Mouse (Mus musculus) kidney, embryonic 15.5 days (tissue): ENCODE results near the gene Trim25. TPM values are rescaled to one million over a fixed set of nuclear protein-coding genes. Genes with fewer than 3 reads are reported as not detected.
A peak's percentile ranks its signal among the peaks of the same experiment; 100 is the strongest.

Experiments
- ATAC-seq: fragments of 200-750 bp; cut with Nextera tagmentation; replicated peaks from 2 replicates; pipeline ENCODE4 v1.8.0; 2017; ENCODE audit warnings: moderate TSS enrichment; ENCODE audit not compliant: low FRiP score
- H3K27ac ChIP-seq: fragments of 300-500 bp; sonication (generic); 2 replicates; pipeline ENCODE4 v1.5.1; 2015; ENCODE audit warnings: mild to moderate bottlenecking, inconsistent platforms
- H3K27me3 ChIP-seq: fragments of 300-500 bp; sonication (generic); 2 replicates; pipeline ENCODE4 v1.6.1; 2015; ENCODE audit warnings: inconsistent platforms
- H3K36me3 ChIP-seq: fragments of 300-500 bp; sonication (generic); 2 replicates; pipeline ENCODE4 v1.6.1; 2015; ENCODE audit warnings: inconsistent platforms
- H3K4me1 ChIP-seq: fragments of 300-500 bp; sonication (generic); 2 replicates; pipeline ENCODE4 v1.6.1; 2015; ENCODE audit warnings: inconsistent platforms
- H3K4me2 ChIP-seq: fragments of 300-500 bp; sonication (generic); 2 replicates; pipeline ENCODE4 v1.6.1; 2015; ENCODE audit warnings: moderate library complexity, mild to moderate bottlenecking, inconsistent platforms
- H3K4me3 ChIP-seq: fragments of 300-500 bp; sonication (generic); replicated peaks from 2 replicates; pipeline ENCODE4 v1.5.1; 2015; ENCODE audit warnings: mild to moderate bottlenecking, inconsistent platforms
- H3K9ac ChIP-seq: fragments of 300-500 bp; sonication (generic); 2 replicates; pipeline ENCODE4 v1.6.1; 2015; ENCODE audit warnings: mild to moderate bottlenecking, inconsistent platforms
- H3K9me3 ChIP-seq: fragments of 300-500 bp; sonication (generic); replicated peaks from 2 replicates; pipeline ENCODE4 v1.6.1; 2016; ENCODE audit warnings: inconsistent platforms
- WGBS: fragments of 180-500 bp; shearing (Covaris S2); methylation state at CpG from one replicate; pipeline ENCODE4 v1.1.7; 2015; ENCODE audit warnings: mixed read lengths; 5-methylcytosine and 5-hydroxymethylcytosine counted together
- polyA plus RNA-seq: library from polyadenylated mRNA; unstranded; fragments of >200 nt; fragmentation: Nextera tagmentation; extraction: Ambion mirVana; gene quantifications from 2 replicates; pipeline ENCODE4 v1.2.1, GENCODE M21; 2015

Trim25 gene
- polyA plus RNA-seq, 1 experiment from 2014 or later: 16.4 TPM

- H3K9me3 ChIP-seq: no peaks in the 10 kb centered on the region
- 0 out of 2 replicates have a peak, but pooled peaks cover 1% of the 10 kb centered on the region for H3K4me1 ChIP-seq
- no peak overlapping the region for H3K4me3 ChIP-seq
- no peak overlapping the region for H3K9ac ChIP-seq
- no peak overlapping the region for H3K4me2 ChIP-seq
- H3K36me3 ChIP-seq: peaks cover 63% of the 10 kb centered on the region
- H3K27me3 ChIP-seq: no peaks in the 10 kb centered on the region
- ATAC-seq: no peak
- no peak overlapping the region for H3K27ac ChIP-seq
- 84% methylated on average over 9 of the region's 9 CpGs for WGBS
Observed at GRCm38 (mm10) chr11:89009066-89009465, 9.9 kb downstream of the Trim25 start.

GRCm38 (mm10) chr11:89009496-89009895, 10.3 kb downstream of the Trim25 start:
- peaks cover 63% of the 10 kb centered on the region for H3K36me3 ChIP-seq
- no peak overlapping the region for H3K27ac ChIP-seq
- no peaks in the 10 kb centered on the region for H3K4me1 ChIP-seq
- no peak overlapping the region for H3K9ac ChIP-seq
- 87% methylated on average over 7 of the region's 7 CpGs for WGBS
- H3K27me3 ChIP-seq: no peaks in the 10 kb centered on the region
- H3K9me3 ChIP-seq: no peaks in the 10 kb centered on the region
- no peak overlapping the region for H3K4me2 ChIP-seq
- H3K4me3 ChIP-seq: no peak overlapping the region
- no peak for ATAC-seq

GRCm38 (mm10) chr11:89012241-89012640, 13.1 kb downstream of the Trim25 start:
- Histone ChIP-seq H3K4me1 (no peaks in the 10 kb centered on the region), H3K36me3 (peaks cover 73% of the 10 kb centered on the region), H3K27ac (no peak overlapping the region), H3K27me3 (no peaks in the 10 kb centered on the region), H3K9me3 (no peaks in the 10 kb centered on the region), H3K4me3 (no peak overlapping the region), H3K4me2 (no peak overlapping the region), H3K9ac (no peak overlapping the region)
- no peak for ATAC-seq
- WGBS: 91% methylated on average over 5 of the region's 5 CpGs

DNA sequence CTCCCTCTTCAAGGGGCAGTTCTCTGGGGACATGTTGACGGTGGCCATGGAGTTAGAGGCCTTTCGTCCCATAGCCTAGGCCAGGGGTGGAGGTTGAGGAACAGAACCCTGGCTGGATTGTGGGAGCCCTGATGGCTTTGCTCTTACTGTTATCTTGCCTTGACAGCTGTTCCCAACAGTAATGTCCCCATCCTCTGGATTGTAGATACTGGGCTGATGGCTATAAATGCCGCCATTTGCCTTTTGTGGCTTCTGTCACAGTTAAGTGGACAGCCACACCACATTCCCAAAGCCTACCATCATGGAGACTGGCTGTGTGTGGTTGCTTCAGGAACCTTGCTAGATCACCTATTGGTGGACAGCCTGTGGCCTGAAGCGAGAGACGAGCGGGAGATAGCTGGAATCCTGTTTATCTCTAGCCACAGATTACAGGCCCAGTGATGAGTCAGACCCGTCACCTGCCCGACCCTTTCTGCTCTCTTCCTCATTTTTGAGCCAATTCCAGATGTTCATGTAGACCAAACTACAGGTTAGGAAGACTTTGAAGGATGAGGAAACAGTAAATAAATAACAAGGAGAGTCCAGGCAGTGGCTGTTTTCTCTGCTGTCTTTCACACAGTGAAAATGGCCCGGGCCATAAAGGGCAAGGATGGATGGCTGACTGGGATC, 18.5 kb downstream of the Trim25 start:
- no peaks in the 10 kb centered on the region for H3K4me1 ChIP-seq
- peaks cover 35% of the 10 kb centered on the region for H3K36me3 ChIP-seq
- H3K9me3 ChIP-seq: no peaks in the 10 kb centered on the region
- H3K4me3 ChIP-seq: no peak overlapping the region
- 87% methylated on average over 9 of the region's 9 CpGs for WGBS
- H3K4me2 ChIP-seq: no peak overlapping the region
- H3K27ac ChIP-seq: no peak overlapping the region
- ATAC-seq: no peak
- H3K27me3 ChIP-seq: no peaks in the 10 kb centered on the region
- no peak overlapping the region for H3K9ac ChIP-seq

DNA sequence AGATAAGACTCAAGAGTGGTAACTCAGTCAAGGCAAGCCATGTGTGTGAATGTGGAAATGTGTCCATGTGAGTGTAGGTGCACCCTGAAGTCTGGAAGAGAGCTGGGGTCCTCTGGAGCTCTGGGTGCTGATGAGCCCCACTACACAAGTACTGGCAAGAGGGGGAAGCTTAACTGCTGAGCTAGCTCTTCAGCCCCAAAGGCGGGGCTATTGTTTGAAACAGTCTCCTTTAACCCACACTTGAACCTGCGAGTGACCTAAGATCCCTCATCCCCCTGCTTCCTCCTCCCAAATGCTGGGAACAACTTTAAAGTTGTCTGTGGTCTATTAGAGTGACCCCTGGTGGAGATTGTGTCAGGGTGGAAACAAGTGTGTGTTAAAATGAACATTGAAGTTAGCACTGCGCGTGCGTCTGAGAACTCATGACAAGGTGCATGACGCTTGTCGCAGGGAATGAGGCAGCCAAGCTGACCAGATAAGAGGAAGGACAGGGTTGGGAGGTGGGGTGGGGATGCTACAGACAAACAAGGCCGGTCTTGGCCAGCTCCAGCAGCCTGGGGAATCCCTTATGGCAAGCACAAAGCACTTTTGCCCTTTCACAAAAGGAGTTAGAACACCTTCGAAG, 21.6 kb downstream of the Trim25 start:
- 75% methylated on average over 9 of the region's 9 CpGs for WGBS
- no peak overlapping the region for H3K4me2 ChIP-seq
- ATAC-seq: no peak
- no peaks in the 10 kb centered on the region for H3K9me3 ChIP-seq
- H3K27ac ChIP-seq: no peak overlapping the region
- H3K4me3 ChIP-seq: no peak overlapping the region
- no peak overlapping the region for H3K9ac ChIP-seq
- H3K27me3 ChIP-seq: no peaks in the 10 kb centered on the region
- peaks cover 17% of the 10 kb centered on the region for H3K4me1 ChIP-seq
- peaks cover 18% of the 10 kb centered on the region for H3K36me3 ChIP-seq

- Histone ChIP-seq H3K9me3 (no peaks in the 10 kb centered on the region), H3K4me1 (peaks cover 20% of the 10 kb centered on the region), H3K27me3 (no peaks in the 10 kb centered on the region), H3K36me3 (peaks cover 10% of the 10 kb centered on the region; the same call in 1 of the 2 replicates), H3K4me2 (no peak overlapping the region), H3K9ac (no peak overlapping the region), H3K27ac (no peak overlapping the region), H3K4me3 (no peak overlapping the region)
- WGBS: 85% methylated on average over 7 of the region's 7 CpGs
- no peak for ATAC-seq
Observed at GRCm38 (mm10) chr11:89021687-89022086, 22.5 kb downstream of the Trim25 start.

GRCm38 (mm10) chr11:89022120-89022731, 23.1 kb downstream of the Trim25 start:
- H3K9me3 ChIP-seq: no peaks in the 10 kb centered on the region
- H3K9ac ChIP-seq: no peak overlapping the region
- no peak overlapping the region for H3K4me3 ChIP-seq
- 65% methylated on average over 8 of the region's 8 CpGs for WGBS
- H3K27ac ChIP-seq: no peak overlapping the region
- no peaks in the 10 kb centered on the region for H3K27me3 ChIP-seq
- no peak for ATAC-seq
- H3K4me1 ChIP-seq: peaks cover 20% of the 10 kb centered on the region
- H3K36me3 ChIP-seq: peaks cover 6% of the 10 kb centered on the region; the same call in 1 of the 2 replicates
- no peak overlapping the region for H3K4me2 ChIP-seq

DNA sequence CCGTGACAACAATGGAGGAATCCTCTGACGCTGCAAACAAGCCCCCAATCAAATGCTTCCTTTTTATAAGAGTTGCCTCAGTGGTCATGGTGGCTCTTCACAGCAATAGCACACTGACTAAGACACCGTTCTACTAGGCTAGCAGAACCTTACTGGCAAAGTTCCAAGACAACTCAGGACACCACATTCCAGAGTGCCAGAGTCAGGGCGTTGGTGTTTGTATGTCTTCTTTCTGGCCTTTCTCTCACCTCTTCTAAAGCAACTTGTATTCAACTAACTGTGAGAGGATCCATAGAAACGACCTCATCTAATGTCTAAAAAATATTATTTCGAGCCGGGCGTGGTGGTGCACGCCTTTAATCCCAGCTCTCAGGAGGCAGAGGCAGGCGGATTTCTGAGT, 24.3 kb downstream of the Trim25 start:
- no peak overlapping the region for H3K4me2 ChIP-seq
- WGBS: 75% methylated on average over 10 of the region's 10 CpGs
- H3K27me3 ChIP-seq: no peaks in the 10 kb centered on the region
- H3K27ac ChIP-seq: peak overlapping the region; percentile 84; the same call in 1 of the 2 replicates
- H3K9ac ChIP-seq: no peak overlapping the region
- H3K36me3 ChIP-seq: no peaks in the 10 kb centered on the region
- no peaks in the 10 kb centered on the region for H3K9me3 ChIP-seq
- peaks cover 20% of the 10 kb centered on the region for H3K4me1 ChIP-seq
- no peak overlapping the region for H3K4me3 ChIP-seq
- no peak for ATAC-seq

DNA sequence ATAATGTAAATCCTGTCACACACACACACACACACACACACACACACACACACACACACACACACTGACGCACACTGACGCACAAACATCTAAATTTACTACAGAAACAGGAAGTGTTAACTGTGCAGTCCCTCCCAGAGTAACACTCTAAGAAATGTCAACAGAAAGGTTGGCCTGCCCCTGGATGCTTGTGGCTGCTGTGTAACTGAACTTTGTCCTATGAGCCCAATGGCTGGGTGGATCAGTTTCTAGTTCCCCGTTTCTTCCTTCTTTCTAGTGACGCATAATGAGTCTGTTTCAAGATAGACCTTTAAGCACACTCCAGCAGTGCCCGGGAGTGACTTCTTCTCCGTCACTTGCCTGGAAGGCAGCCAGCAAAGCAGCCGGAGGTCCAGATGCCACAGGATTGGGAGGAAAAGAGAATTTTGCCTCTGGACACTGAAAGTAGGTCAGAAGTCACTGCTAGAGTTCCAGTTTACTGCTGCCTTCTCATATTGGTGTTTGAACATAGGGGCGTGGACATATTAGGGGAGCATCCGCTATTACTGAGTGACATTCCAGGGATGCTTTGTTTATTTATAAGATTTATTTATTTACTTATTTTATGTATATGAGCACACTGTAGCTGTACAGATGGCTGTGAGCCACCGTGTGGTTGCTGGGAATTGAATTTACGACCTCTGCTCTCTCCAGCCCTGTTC, 25.2 kb downstream of the Trim25 start:
- ATAC-seq: peak; percentile 77
- Histone ChIP-seq H3K9me3 (no peaks in the 10 kb centered on the region), H3K27ac (peak overlapping the region; percentile 84), H3K27me3 (no peaks in the 10 kb centered on the region), H3K4me1 (peaks cover 20% of the 10 kb centered on the region), H3K4me2 (peak overlapping the region; percentile 20; the same call in 1 of the 2 replicates), H3K36me3 (no peaks in the 10 kb centered on the region), H3K4me3 (no peak overlapping the region), H3K9ac (no peak overlapping the region)
- 29% methylated on average over 11 of the region's 11 CpGs for WGBS

DNA sequence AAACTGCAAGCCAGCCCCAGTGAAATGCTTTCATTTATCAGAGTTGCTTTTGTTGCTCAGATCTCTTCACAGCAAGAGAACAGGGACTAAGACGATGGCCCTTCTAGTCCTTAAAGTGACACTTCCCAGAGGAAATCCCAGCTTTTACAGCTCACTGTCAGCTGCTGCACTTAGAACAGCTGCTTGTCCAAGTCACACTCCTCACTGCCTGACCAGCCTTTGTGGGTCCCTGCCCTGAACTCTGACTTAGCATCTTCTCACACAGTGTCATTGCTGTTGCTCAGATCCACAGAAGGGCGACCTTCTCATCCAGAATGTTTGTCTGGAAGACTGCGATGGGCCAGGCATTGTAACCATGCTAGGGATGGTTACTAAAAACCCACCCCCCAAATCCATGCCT, 26.4 kb downstream of the Trim25 start:
- Histone ChIP-seq H3K27ac (no peak overlapping the region), H3K27me3 (no peaks in the 10 kb centered on the region), H3K4me1 (peaks cover 20% of the 10 kb centered on the region), H3K4me3 (no peak overlapping the region), H3K36me3 (no peaks in the 10 kb centered on the region), H3K9ac (no peak overlapping the region), H3K9me3 (no peaks in the 10 kb centered on the region), H3K4me2 (no peak overlapping the region)
- ATAC-seq: no peak
- 78% methylated on average over 3 of the region's 3 CpGs for WGBS

- H3K27me3 ChIP-seq: no peaks in the 10 kb centered on the region
- no peak for ATAC-seq
- no peak overlapping the region for H3K9ac ChIP-seq
- H3K4me3 ChIP-seq: no peak overlapping the region
- H3K4me2 ChIP-seq: no peak overlapping the region
- H3K27ac ChIP-seq: no peak overlapping the region
- peaks cover 20% of the 10 kb centered on the region for H3K4me1 ChIP-seq
- H3K9me3 ChIP-seq: no peaks in the 10 kb centered on the region
- WGBS: 91% methylated on average over 3 of the region's 3 CpGs
- no peaks in the 10 kb centered on the region for H3K36me3 ChIP-seq
Observed at GRCm38 (mm10) chr11:89026117-89026516, 26.9 kb downstream of the Trim25 start.

DNA sequence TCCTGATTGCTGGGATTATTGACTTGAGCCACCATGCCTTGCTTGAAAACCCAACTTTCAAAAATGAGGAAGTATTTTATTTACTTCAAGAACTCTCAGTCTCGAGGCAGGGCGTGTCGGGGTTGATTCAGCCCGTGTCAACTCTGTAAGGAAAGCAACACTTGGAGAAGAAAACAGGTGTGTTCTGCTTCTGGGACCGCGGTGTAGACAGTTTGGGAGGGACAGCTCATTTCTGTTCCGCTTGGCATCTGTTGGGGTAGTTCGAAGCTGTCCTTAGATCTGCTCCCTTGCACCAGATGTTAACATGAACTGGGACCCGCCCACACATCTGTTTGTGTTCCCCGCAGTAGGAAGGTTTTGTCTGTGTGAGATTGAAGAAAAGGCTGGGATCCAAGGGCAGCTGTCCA, 28.8 kb downstream of the Trim25 start:
- peaks cover 20% of the 10 kb centered on the region for H3K4me1 ChIP-seq
- no peak overlapping the region for H3K4me2 ChIP-seq
- no peak for ATAC-seq
- no peak overlapping the region for H3K4me3 ChIP-seq
- no peak overlapping the region for H3K27ac ChIP-seq
- no peaks in the 10 kb centered on the region for H3K27me3 ChIP-seq
- H3K9ac ChIP-seq: no peak overlapping the region
- H3K9me3 ChIP-seq: no peaks in the 10 kb centered on the region
- no peaks in the 10 kb centered on the region for H3K36me3 ChIP-seq
- 59% methylated on average over 10 of the region's 10 CpGs for WGBS
